Mouse (Mus musculus): ENCODE measurements around the gene Bcar1. TPM values are rescaled to one million over a fixed set of nuclear protein-coding genes. Genes with fewer than 3 reads are reported as not detected.

Bcar1 gene
- total and polyA plus RNA-seq, 2 experiments from 2014 or later: 44.3 to 72.8 TPM

DNA sequence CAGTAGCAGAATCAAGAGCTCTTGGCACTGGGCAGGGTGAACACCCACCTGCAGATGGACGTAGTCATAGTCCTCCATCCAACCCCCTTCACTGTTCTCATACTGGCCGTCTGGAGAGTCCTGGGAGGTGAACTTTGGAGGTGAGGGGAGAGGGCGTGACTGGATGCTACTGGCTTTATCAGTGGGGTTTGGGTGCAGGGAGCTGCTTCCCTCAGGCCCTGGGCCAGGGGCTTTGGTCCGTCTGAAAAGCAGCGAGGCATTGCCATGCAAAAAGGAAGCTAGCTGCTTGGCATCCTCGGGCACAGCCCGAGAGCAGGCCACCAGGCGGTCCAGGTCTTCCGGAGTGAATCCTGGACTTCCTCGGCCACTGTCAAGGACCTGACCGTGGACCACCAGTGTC, 30.3 kb downstream of the Bcar1 start:
- DNase-seq (ENCODE audit: low spot score) (no peak), ATAC-seq (ENCODE audit: low FRiP score) (no peak)
- TF ChIP-seq CTCF (IDR thresholded peaks at IDR 0.05): no peak
- 92% methylated on average over 11 of the region's 11 CpGs for WGBS
- Histone ChIP-seq H3K27me3 (ENCODE audit: insufficient read depth, low read length) (no peaks in the 10 kb centered on the region), H3K4me2 (ENCODE audit: low read depth, low read length, poor library complexity, severe bottlenecking) (no peak overlapping the region), H3K4me1 (ENCODE audit: insufficient read depth, low read length) (peaks cover 17% of the 10 kb centered on the region), H3K9me3 (ENCODE audit: low read length) (no peaks in the 10 kb centered on the region), H3K36me3 (ENCODE audit: insufficient read depth, low read length) (peaks cover 42% of the 10 kb centered on the region), H3K4me3 (ENCODE audit: low read depth, low read length) (no peak overlapping the region), H3K27ac (ENCODE audit: low read depth, low read length) (no peak overlapping the region), H3K9ac (replicated peaks; ENCODE audit: low read length, poor library complexity, severe bottlenecking) (no peak overlapping the region)

GRCm38 (mm10) chr8:111712588-111712987, 31.0 kb downstream of the Bcar1 start:
- H3K4me3 ChIP-seq (ENCODE audit: low read depth, low read length): no peak overlapping the region
- no peak overlapping the region for H3K4me2 ChIP-seq (ENCODE audit: low read depth, low read length, poor library complexity, severe bottlenecking)
- H3K9ac ChIP-seq (replicated peaks; ENCODE audit: low read length, poor library complexity, severe bottlenecking): no peak overlapping the region
- H3K9me3 ChIP-seq (ENCODE audit: low read length): no peaks in the 10 kb centered on the region
- 76% methylated on average over 6 of the region's 6 CpGs for WGBS
- no peaks in the 10 kb centered on the region for H3K27me3 ChIP-seq (ENCODE audit: insufficient read depth, low read length)
- peaks cover 42% of the 10 kb centered on the region for H3K36me3 ChIP-seq (ENCODE audit: insufficient read depth, low read length)
- TF ChIP-seq CTCF (IDR thresholded peaks at IDR 0.05): peak; percentile 82
- peaks cover 10% of the 10 kb centered on the region for H3K4me1 ChIP-seq (ENCODE audit: insufficient read depth, low read length)
- H3K27ac ChIP-seq (ENCODE audit: low read depth, low read length): no peak overlapping the region
- no peak for ATAC-seq (ENCODE audit: low FRiP score)
- peak; percentile 80 for DNase-seq (ENCODE audit: low spot score)

- Histone ChIP-seq H3K36me3 (ENCODE audit: insufficient read depth, low read length) (peaks cover 42% of the 10 kb centered on the region), H3K27ac (ENCODE audit: low read depth, low read length) (no peak overlapping the region), H3K9ac (replicated peaks; ENCODE audit: low read length, poor library complexity, severe bottlenecking) (no peak overlapping the region), H3K4me3 (ENCODE audit: low read depth, low read length) (no peak overlapping the region), H3K4me2 (ENCODE audit: low read depth, low read length, poor library complexity, severe bottlenecking) (no peak overlapping the region), H3K9me3 (ENCODE audit: low read length) (no peaks in the 10 kb centered on the region), H3K27me3 (ENCODE audit: insufficient read depth, low read length) (no peaks in the 10 kb centered on the region), H3K4me1 (ENCODE audit: insufficient read depth, low read length) (peaks cover 6% of the 10 kb centered on the region)
- no peak for ATAC-seq (ENCODE audit: low FRiP score)
- no peak for DNase-seq (ENCODE audit: low spot score)
- TF ChIP-seq CTCF (IDR thresholded peaks at IDR 0.05): no peak
- WGBS: 79% methylated on average over 9 of the region's 9 CpGs
Observed at GRCm38 (mm10) chr8:111712135-111712534, 31.5 kb downstream of the Bcar1 start.

DNA sequence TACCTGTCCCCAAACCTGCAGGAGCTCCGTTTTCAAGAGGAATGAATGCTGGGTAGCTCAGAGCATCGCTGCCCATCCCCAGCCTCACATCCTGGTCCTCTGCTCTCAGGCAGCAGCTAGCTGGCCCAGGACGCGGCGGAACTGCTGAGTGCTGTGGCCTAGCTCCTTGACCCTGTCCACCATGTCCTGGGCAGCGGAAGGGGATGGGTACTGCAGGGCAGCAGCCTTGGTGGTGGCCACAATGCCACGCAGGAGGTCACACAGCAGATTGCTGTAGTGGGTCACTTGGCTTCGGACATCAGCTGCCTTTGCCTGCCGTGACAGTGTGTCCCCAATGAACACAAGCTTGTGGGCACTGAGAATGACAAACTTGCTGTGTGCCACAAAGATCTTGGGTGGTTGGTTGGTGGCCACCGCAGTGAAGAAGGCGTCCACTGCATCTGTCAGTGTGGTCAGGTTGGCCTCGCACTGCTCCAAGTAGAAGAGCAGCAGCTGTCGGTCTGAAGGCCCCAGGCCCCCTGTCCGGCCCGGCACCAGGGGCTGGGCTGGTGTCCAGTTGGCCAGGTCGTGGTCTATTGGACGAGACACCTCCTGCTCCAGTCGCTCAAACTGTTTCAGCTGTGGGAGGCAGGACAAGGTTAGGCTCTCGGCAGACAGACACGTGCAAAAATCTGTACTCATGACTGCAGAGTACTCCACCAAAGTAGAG, 32.7 kb downstream of the Bcar1 start:
- ATAC-seq (ENCODE audit: low FRiP score) (no peak), DNase-seq (ENCODE audit: low spot score) (no peak)
- no peak overlapping the region for H3K9ac ChIP-seq (replicated peaks; ENCODE audit: low read length, poor library complexity, severe bottlenecking)
- TF ChIP-seq CTCF (IDR thresholded peaks at IDR 0.05): no peak
- no peaks in the 10 kb centered on the region for H3K27me3 ChIP-seq (ENCODE audit: insufficient read depth, low read length)
- no peaks in the 10 kb centered on the region for H3K9me3 ChIP-seq (ENCODE audit: low read length)
- no peak overlapping the region for H3K4me3 ChIP-seq (ENCODE audit: low read depth, low read length)
- H3K4me1 ChIP-seq (ENCODE audit: insufficient read depth, low read length): no peaks in the 10 kb centered on the region
- no peak overlapping the region for H3K27ac ChIP-seq (ENCODE audit: low read depth, low read length)
- H3K36me3 ChIP-seq (ENCODE audit: insufficient read depth, low read length): peaks cover 42% of the 10 kb centered on the region
- 94% methylated on average over 20 of the region's 20 CpGs for WGBS
- no peak overlapping the region for H3K4me2 ChIP-seq (ENCODE audit: low read depth, low read length, poor library complexity, severe bottlenecking)

GRCm38 (mm10) chr8:111709223-111709622, 34.4 kb downstream of the Bcar1 start:
- H3K4me3 ChIP-seq (ENCODE audit: low read depth, low read length): no peak overlapping the region

DNA sequence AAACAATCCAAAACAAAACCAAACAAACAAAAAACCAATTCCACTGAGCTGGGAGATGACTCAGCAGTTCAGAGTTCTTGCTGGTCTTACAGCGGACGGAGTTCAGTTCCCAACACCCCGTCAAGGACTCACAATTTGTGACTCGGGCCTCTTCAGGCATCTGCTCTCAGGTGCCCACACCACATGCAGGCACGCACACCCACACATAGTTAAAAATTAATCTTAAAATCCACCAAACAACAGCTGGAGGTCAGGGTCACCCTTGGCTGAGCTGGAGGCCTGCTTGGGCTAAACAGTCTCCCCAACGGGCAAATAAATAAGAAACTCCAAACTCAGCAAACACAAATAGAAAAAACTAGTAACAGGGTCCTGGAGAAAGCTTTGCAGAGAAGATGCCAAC, 35.3 kb downstream of the Bcar1 start:
- Histone ChIP-seq H3K4me2 (ENCODE audit: low read depth, low read length, poor library complexity, severe bottlenecking) (no peak overlapping the region), H3K36me3 (ENCODE audit: insufficient read depth, low read length) (peaks cover 26% of the 10 kb centered on the region), H3K9me3 (ENCODE audit: low read length) (no peaks in the 10 kb centered on the region), H3K9ac (replicated peaks; ENCODE audit: low read length, poor library complexity, severe bottlenecking) (no peak overlapping the region), H3K27ac (ENCODE audit: low read depth, low read length) (no peak overlapping the region), H3K4me1 (ENCODE audit: insufficient read depth, low read length) (no peaks in the 10 kb centered on the region), H3K27me3 (ENCODE audit: insufficient read depth, low read length) (no peaks in the 10 kb centered on the region), H3K4me3 (ENCODE audit: low read depth, low read length) (no peak overlapping the region)
- no peak for ATAC-seq (ENCODE audit: low FRiP score)
- no peak for TF ChIP-seq CTCF (IDR thresholded peaks at IDR 0.05)
- WGBS: 93% methylated on average over 6 of the region's 6 CpGs
- DNase-seq (ENCODE audit: low spot score): no peak

More at GRCm38 (mm10) chr8:111709223-111709622, 34.4 kb downstream of the Bcar1 start:
- Histone ChIP-seq H3K4me1 (ENCODE audit: insufficient read depth, low read length) (no peaks in the 10 kb centered on the region), H3K36me3 (ENCODE audit: insufficient read depth, low read length) (peaks cover 35% of the 10 kb centered on the region), H3K9me3 (ENCODE audit: low read length) (no peaks in the 10 kb centered on the region), H3K27ac (ENCODE audit: low read depth, low read length) (no peak overlapping the region), H3K27me3 (ENCODE audit: insufficient read depth, low read length) (no peaks in the 10 kb centered on the region), H3K9ac (replicated peaks; ENCODE audit: low read length, poor library complexity, severe bottlenecking) (no peak overlapping the region), H3K4me2 (ENCODE audit: low read depth, low read length, poor library complexity, severe bottlenecking) (no peak overlapping the region)
- no peak for ATAC-seq (ENCODE audit: low FRiP score)
- no peak for TF ChIP-seq CTCF (IDR thresholded peaks at IDR 0.05)
- no peak for DNase-seq (ENCODE audit: low spot score)
- WGBS: 90% methylated on average over 1 of the region's 1 CpGs
